In the genomic region with DNA sequence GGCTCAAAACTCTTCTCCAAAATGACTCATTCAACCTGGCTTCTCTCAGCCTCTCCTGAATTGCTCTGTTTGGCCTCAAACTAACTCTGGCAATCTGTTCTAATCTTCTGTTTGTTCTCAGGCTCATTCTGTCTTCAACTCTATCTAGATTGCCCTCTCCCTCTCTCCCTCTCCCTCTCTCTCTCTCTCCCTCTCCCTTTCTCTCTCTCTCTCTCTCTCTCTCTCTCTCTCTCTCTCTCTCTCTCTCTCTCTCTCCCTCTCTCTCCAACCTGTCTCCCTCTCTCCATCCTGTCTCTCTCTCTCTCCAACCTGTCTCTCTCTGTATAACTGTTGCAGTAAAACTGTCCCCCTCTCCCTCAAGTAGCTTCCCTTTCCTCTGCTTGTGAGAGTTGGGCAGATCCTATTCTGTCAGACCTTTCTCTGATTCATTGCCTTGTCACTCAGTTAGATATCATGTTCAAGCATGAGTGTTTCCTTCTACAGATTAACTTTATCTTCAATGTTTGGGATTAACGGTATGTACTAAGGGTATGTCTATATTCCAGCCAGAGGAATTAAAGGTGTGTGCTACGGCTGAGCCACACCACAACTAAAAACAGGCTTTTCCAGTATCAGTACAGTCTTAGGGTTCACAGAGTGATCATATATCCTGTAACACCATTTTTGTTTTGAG, we compare ENCODE assay signal across 24 mouse cellular contexts.
A peak's percentile ranks its signal among the peaks of the same experiment; 100 is the strongest.
DNase-seq lines count a peak whose midpoint lies in the region; ATAC-seq and TF ChIP-seq lines count a peak whose summit lies in the region.
"Had no signal": no experiment of that assay in that cellular context is flagged by ENCODE, and none has a peak within 500 bp of the region (broad histone marks: within the 10 kb centered on the region; RNA-seq: fewer than 3 reads in every experiment).

No protein-coding gene starts in this region.

- intact Hi-C loops in gastrocnemius, adult 2 months (cut with DNase I), result no loop called here
- intact Hi-C loops in gastrocnemius, postnatal 14 days (cut with DNase I; ENCODE audit: low total_unique reads), result no loop called here

- TF ChIP-seq RAD21 in MEL (IDR thresholded peaks at IDR 0.05; ENCODE audit: low read depth, low read length), result no peak

- no peaks in the 10 kb centered on the region for H3K79me2 ChIP-seq in MEL (ENCODE audit: control insufficient read depth, insufficient read depth, low read length, poor library complexity)

- no peaks in the 10 kb centered on the region for H3K27me3 ChIP-seq in liver, postnatal 0 days (ENCODE audit: insufficient read depth, low read length)
- H3K27me3 ChIP-seq in liver, embryonic 11.5 days (replicated peaks; ENCODE audit: control insufficient read depth, insufficient read depth, low read length), result no peaks in the 10 kb centered on the region
- no peaks in the 10 kb centered on the region for H3K27me3 ChIP-seq in MEL (ENCODE audit: control insufficient read depth in 1 of 2, insufficient read depth in 2 of 2, low read length in 2 of 2)
- H3K27me3 ChIP-seq: CH12.LX; embryonic facial prominence, embryonic 12.5 days; forebrain, embryonic 13.5 days; forebrain, embryonic 15.5 days had no signal

- H3K36me3 ChIP-seq in liver, postnatal 0 days (replicated peaks; ENCODE audit: insufficient read depth, low read length), result no peaks in the 10 kb centered on the region
- no peaks in the 10 kb centered on the region for H3K36me3 ChIP-seq in liver, embryonic 11.5 days (ENCODE audit: control insufficient read depth, insufficient read depth, low read length)
- peaks cover 0 to 22% of the 10 kb centered on the region in 2 experiments; a peak in 2 of 4 replicates for H3K36me3 ChIP-seq in MEL (ENCODE audit: control insufficient read depth in 1 of 2, insufficient read depth in 2 of 2, low read length in 2 of 2)

- no peak overlapping the region for H3K9ac ChIP-seq in liver, postnatal 0 days (replicated peaks)
- no peak overlapping the region for H3K9ac ChIP-seq in liver, embryonic 11.5 days (ENCODE audit: low read depth, low read length)
- no peak overlapping the region for H3K9ac ChIP-seq in MEL (ENCODE audit: control insufficient read depth, low read depth, low read length, poor library complexity, severe bottlenecking)
- H3K9ac ChIP-seq: embryonic facial prominence, embryonic 12.5 days; forebrain, embryonic 13.5 days; forebrain, embryonic 15.5 days; forebrain, postnatal 0 days had no signal

- TF ChIP-seq EP300 in liver, postnatal 0 days (IDR thresholded peaks at IDR 0.05; ENCODE audit: low read depth), result peak; percentile 60
- TF ChIP-seq EP300 in MEL (IDR thresholded peaks at IDR 0.05; ENCODE audit: low read depth in 1 of 2, low read length in 2 of 2), result peak; percentile 77 to 88

- 0 out of 2 replicates have a peak overlapping the region, but pooled peaks have one; percentile 24 for H3K27ac ChIP-seq in gastrocnemius, adult 2 months
- H3K27ac ChIP-seq in liver, postnatal 0 days (ENCODE audit: low read depth), result no peak overlapping the region
- H3K27ac ChIP-seq in liver, embryonic 11.5 days (ENCODE audit: low read depth, low read length), result no peak overlapping the region
- H3K27ac ChIP-seq in MEL (ENCODE audit: control insufficient read depth, low read depth, low read length), result peak overlapping the region; percentile 77
- H3K27ac ChIP-seq: embryonic facial prominence, embryonic 10.5 days; embryonic facial prominence, embryonic 12.5 days; forebrain, embryonic 13.5 days; forebrain, embryonic 15.5 days had no signal

- ATAC-seq in liver, postnatal 0 days, result no peak
- no peak for ATAC-seq in liver, embryonic 11.5 days (replicated peaks; ENCODE audit: low FRiP score)
- ATAC-seq: activated CD4-positive, CD25-positive, alpha-beta regulatory T cell, adult 4 months; CD4-positive, CD25-positive, alpha-beta regulatory T cell, adult 4 months; forebrain, embryonic 13.5 days; forebrain, embryonic 15.5 days; forebrain, postnatal 0 days had no signal

- WGBS in liver, postnatal 0 days (ENCODE audit: insufficient replicate concordance), result 58% methylated on average over 2 of the region's 2 CpGs
- WGBS in liver, embryonic 11.5 days, result 61% methylated on average over 2 of the region's 2 CpGs

- no peaks in the 10 kb centered on the region; the same call in 1 of the 2 replicates for H3K9me3 ChIP-seq in liver, postnatal 0 days (ENCODE audit: low read length)
- H3K9me3 ChIP-seq in liver, embryonic 11.5 days (ENCODE audit: control insufficient read depth, low read length), result no peaks in the 10 kb centered on the region; the same call in 1 of the 2 replicates
- no peaks in the 10 kb centered on the region for H3K9me3 ChIP-seq in MEL (replicated peaks; ENCODE audit: insufficient read depth, low read length)
- H3K9me3 ChIP-seq: embryonic facial prominence, embryonic 10.5 days; embryonic facial prominence, embryonic 12.5 days; forebrain, embryonic 13.5 days; forebrain, embryonic 15.5 days; G1E had no signal

- no peak for TF ChIP-seq CTCF in gastrocnemius, adult 2 months (IDR thresholded peaks at IDR 0.05)
- no peak for TF ChIP-seq CTCF in liver, postnatal 0 days (IDR thresholded peaks at IDR 0.05; ENCODE audit: low read depth)
- TF ChIP-seq CTCF in MEL (IDR thresholded peaks at IDR 0.05 in 2 of 3, conservative IDR thresholded peaks at IDR 0.05 in 1 of 3; ENCODE audit: control insufficient read depth in 1 of 3, insufficient read depth in 1 of 3, low read depth in 2 of 3, low read length in 3 of 3, poor library complexity in 1 of 3, severe bottlenecking in 1 of 3), result no peak

- H3K4me3 ChIP-seq in gastrocnemius, adult 2 months, result no peak overlapping the region
- H3K4me3 ChIP-seq in liver, postnatal 0 days (ENCODE audit: low read depth, low read length), result no peak overlapping the region
- H3K4me3 ChIP-seq in liver, embryonic 11.5 days (ENCODE audit: low read depth, low read length), result no peak overlapping the region
- no peak overlapping the region for H3K4me3 ChIP-seq in MEL (ENCODE audit: control insufficient read depth in 1 of 2, insufficient read depth in 1 of 2, low read depth in 2 of 2, low read length in 2 of 2)
- H3K4me3 ChIP-seq: embryonic facial prominence, embryonic 10.5 days; embryonic facial prominence, embryonic 12.5 days; forebrain, embryonic 13.5 days; forebrain, embryonic 15.5 days had no signal

- no peak for TF ChIP-seq POLR2A in MEL (IDR thresholded peaks at IDR 0.05; ENCODE audit: control insufficient read depth in 1 of 2, insufficient read depth in 1 of 2, low read depth in 1 of 2, low read length in 2 of 2, poor library complexity in 1 of 2)

- H3K4me2 ChIP-seq in liver, postnatal 0 days (ENCODE audit: low read depth, low read length), result no peak overlapping the region
- no peak overlapping the region for H3K4me2 ChIP-seq in liver, embryonic 11.5 days
- H3K4me2 ChIP-seq: embryonic facial prominence, embryonic 12.5 days; forebrain, embryonic 13.5 days; forebrain, embryonic 15.5 days had no signal

- 0 out of 2 replicates have a peak, but pooled peaks cover 2% of the 10 kb centered on the region for H3K4me1 ChIP-seq in liver, postnatal 0 days (ENCODE audit: insufficient read depth)
- H3K4me1 ChIP-seq in liver, embryonic 11.5 days (replicated peaks; ENCODE audit: control insufficient read depth, insufficient read depth, low read length), result no peaks in the 10 kb centered on the region
- peaks cover 13 to 19% of the 10 kb centered on the region in 2 experiments for H3K4me1 ChIP-seq in MEL (ENCODE audit: control insufficient read depth in 1 of 2, insufficient read depth in 2 of 2, low read length in 2 of 2)
- H3K4me1 ChIP-seq: embryonic facial prominence, embryonic 12.5 days had no signal

- no peak for DNase-seq in gastrocnemius, adult 2 months
- DNase-seq in gastrocnemius, postnatal 14 days, result no peak
- DNase-seq in liver, postnatal 0 days, result no peak
- no peak for DNase-seq in liver, embryonic 11.5 days (ENCODE audit: low spot score)
- DNase-seq in MEL (ENCODE audit: low read depth, low spot score), result peak; percentile 64
- no peak for DNase-seq in kidney, postnatal 10 days
- DNase-seq: adrenal gland, adult 8-10 months; adrenal gland, postnatal 14 days; adrenal gland, postnatal 36 days; B cell, adult 2 months; cerebellum, adult 11-12 months; cerebellum, adult 2 months; cerebellum, adult 9-10 months; cerebellum, postnatal 10 days; cerebellum, postnatal 25 days; forebrain, postnatal 0 days had no signal

TF ChIP-seq in MEL, 35 proteins besides CTCF, POLR2A, EP300 and RAD21 (continues in another document):
- no peak for TF ChIP-seq POLR2AphosphoS2 (IDR thresholded peaks at IDR 0.05; ENCODE audit: low read length)
- TF ChIP-seq SIN3A (IDR thresholded peaks at IDR 0.05; ENCODE audit: low read length), result peak; percentile 33; the same call in 1 of the 2 replicates
- no peak for TF ChIP-seq MAX (IDR thresholded peaks at IDR 0.05; ENCODE audit: low read length)
- TF ChIP-seq GATA1 (IDR thresholded peaks at IDR 0.05; ENCODE audit: low read depth, low read length), result peak; percentile 76
- TF ChIP-seq MAFK (IDR thresholded peaks at IDR 0.05; ENCODE audit: borderline replicate concordance, low read depth, low read length), result no peak
- no peak for TF ChIP-seq ZMIZ1 (IDR thresholded peaks at IDR 0.05; ENCODE audit: low read depth, low read length)
- TF ChIP-seq MYB (IDR thresholded peaks at IDR 0.05; ENCODE audit: low read depth, low read length), result peak; percentile 53; the same call in 1 of the 2 replicates
- no peak for TF ChIP-seq TBP (IDR thresholded peaks at IDR 0.05; ENCODE audit: low read depth, low read length)
- no peak for TF ChIP-seq MYC (IDR thresholded peaks at IDR 0.05; ENCODE audit: low read depth, low read length)
- TF ChIP-seq MEF2A (IDR thresholded peaks at IDR 0.05; ENCODE audit: extremely low read depth, insufficient replicate concordance, low read depth, low read length, poor library complexity, severe bottlenecking), result no peak
- no peak for TF ChIP-seq POLR2AphosphoS5 (IDR thresholded peaks at IDR 0.05; ENCODE audit: borderline replicate concordance, low read depth, low read length)
- no peak for TF ChIP-seq ZKSCAN1 (IDR thresholded peaks at IDR 0.05; ENCODE audit: low read depth, low read length)
- no peak for TF ChIP-seq E2F4 (IDR thresholded peaks at IDR 0.05; ENCODE audit: borderline replicate concordance, low read depth, low read length)
- no peak for TF ChIP-seq HCFC1 (IDR thresholded peaks at IDR 0.05; ENCODE audit: low read depth, low read length)
- TF ChIP-seq ZNF384 (IDR thresholded peaks at IDR 0.05; ENCODE audit: low read depth, low read length), result no peak
- TF ChIP-seq CHD1 (IDR thresholded peaks at IDR 0.05; ENCODE audit: low read depth, low read length), result no peak
- peak; percentile 50; the same call in 1 of the 2 replicates for TF ChIP-seq ETS1 (IDR thresholded peaks at IDR 0.05; ENCODE audit: low read depth, low read length)
- no peak for TF ChIP-seq SMC3 (IDR thresholded peaks at IDR 0.05; ENCODE audit: low read depth, low read length)
- no peak for TF ChIP-seq MXI1 (IDR thresholded peaks at IDR 0.05; ENCODE audit: low read depth, low read length)
- peak; percentile 78 for TF ChIP-seq RCOR1 (IDR thresholded peaks at IDR 0.05; ENCODE audit: low read depth, low read length)
- no peak for TF ChIP-seq ELF1 (IDR thresholded peaks at IDR 0.05; ENCODE audit: low read depth, low read length)
- TF ChIP-seq JUND (IDR thresholded peaks at IDR 0.05; ENCODE audit: low read depth, low read length), result no peak

Comparison
In these comparisons a context has a peak if more than half of its experiments do, and no peak if none do; other contexts are left out.
1. H3K27ac ChIP-seq: peak in gastrocnemius, adult 2 months (single experiment) and MEL (single experiment); none in liver, postnatal 0 days (single experiment) and liver, embryonic 11.5 days (single experiment).